Mouse (Mus musculus) lung, postnatal 14 days (tissue): ENCODE measurements around the gene Cryzl2.

Experiments
- DNase-seq: peaks from one replicate; pipeline ENCODE4 v3.0.0; 2021

Cryzl2 gene

DNA sequence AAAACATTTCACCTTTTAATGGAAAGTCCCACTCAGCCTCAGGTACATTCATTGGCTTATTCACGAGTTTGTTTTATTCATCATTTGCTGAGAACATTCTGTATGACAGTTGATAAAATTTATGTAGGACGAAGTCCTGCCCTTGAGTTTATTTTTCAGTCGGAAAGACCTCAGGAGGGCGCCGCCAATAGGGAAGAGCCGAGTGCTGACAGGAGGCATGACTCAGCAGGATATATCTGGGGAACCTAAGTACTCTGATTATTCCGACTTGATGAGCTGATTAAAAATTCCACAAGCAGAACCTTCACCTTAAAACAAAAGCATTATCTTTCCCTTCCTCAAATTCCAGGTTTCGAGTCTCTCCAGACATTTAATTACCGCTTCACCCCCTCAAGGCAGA is 21.7 kb downstream of the Cryzl2 start:
- no peak for DNase-seq

DNA sequence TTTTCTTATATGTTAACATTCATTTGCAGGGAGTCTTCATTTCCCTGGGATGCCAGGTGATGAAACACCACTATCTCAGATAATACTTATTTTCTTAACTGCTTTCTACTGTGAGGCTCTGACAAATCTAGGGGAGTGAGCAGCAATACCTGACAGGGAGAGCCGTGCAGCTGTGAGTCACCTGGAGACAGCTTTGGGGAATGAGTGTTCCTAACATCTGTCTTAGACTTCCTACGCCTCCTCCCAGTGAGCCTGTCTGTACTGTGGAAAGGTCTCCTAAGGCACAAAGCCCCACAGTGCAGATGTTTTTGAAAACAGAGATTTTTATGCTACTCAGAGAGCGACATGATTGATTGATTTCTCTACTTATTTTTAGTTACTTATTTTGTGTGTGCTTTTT is 22.5 kb downstream of the Cryzl2 start:
- no peak for DNase-seq

GRCm38 (mm10) chr1:157481666-157482065 is 23.3 kb downstream of the Cryzl2 start:
- no peak for DNase-seq

DNA sequence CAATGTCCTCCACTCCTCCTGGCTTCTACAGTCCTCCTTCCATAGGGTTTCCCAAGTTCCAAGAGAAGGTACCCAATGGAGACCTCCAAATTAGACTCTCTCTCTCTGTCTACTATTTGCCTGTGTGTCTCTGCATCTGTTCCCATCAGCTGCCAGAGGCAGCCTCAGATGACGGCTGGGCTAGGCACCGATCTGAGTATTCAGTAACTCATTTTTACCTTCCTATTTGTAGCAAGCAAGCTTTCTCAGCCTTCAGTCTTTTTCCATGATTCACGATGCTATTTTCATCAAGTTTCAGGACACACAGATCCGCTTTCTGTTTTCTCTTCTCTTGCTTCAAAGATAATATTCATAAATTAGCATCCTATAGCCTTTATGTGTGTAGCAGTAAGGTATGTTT is 25.8 kb downstream of the Cryzl2 start:
- no peak for DNase-seq

GRCm38 (mm10) chr1:157500657-157501056 is 42.3 kb downstream of the Cryzl2 start:
- DNase-seq: no peak

DNA sequence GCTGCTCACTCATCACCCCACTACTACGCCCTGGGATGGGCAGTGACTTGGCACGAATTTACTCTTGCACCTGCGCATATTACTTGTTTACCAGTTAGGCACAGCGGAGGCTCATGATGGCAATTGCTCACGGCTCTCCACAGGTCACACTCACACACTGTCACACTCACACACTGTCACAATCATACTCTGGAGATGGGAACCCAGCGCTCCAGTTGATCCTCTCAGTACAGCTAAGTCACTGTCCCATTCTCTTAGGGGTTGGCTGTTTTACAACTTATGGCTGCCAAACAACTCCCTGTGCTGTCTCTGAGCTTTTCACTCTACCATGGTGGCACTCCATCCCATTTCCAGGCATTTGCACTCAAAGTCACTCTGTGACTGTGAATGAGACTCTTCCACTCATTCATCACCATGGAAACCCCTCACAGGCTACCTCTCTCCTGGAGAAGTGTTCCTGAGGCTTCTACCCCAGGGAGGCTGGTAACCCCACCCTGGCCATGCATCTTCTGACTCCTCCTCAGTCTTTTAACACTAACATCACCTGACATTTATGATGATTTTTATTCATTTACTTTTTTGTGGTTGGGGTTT is 43.1 kb downstream of the Cryzl2 start:
- no peak for DNase-seq

DNA sequence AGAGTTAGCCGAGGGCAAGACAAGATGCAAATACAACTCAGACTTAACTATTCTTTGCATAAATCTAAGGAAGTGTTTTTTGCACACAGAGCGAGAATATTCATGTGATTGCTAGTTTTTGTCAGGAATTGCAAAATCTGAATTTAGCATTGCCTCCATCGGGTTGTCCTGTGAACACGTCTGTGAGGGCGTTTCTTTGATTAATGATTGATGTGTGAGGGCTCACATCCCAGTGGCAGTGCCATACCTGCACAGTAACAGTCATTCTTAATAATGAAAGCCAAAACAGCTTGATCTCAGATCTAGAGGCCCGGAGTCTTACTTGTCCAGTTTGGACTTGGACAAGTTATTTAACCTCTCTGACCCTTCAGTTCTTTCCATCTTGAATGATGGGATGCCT is 44.7 kb downstream of the Cryzl2 start:
- no peak for DNase-seq

DNA sequence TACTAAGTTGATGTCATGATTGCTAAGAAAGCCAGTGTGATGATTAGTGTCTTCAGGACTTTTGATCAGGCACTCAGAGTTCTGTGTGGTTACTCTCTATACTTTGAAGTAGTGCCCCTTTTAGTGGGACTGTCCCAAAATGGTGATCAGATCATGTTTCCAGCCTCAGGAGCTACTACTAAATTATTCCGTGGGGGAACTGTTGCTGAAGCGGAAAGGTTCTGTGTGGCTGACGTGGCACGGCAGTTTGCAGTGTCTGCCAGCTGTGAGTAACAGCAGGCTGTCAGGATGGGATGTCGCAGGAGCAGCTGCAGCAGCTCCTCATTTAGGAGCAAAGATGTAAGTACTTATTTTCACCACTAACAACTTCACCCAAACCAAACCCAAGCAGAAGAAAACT is 48.1 kb downstream of the Cryzl2 start, which contains the start of gene Sec16b:
Gene Sec16b (plus strand): TSS at position 207 of the 400 bp plus-strand sequence.
- peak; percentile 20 for DNase-seq

DNA sequence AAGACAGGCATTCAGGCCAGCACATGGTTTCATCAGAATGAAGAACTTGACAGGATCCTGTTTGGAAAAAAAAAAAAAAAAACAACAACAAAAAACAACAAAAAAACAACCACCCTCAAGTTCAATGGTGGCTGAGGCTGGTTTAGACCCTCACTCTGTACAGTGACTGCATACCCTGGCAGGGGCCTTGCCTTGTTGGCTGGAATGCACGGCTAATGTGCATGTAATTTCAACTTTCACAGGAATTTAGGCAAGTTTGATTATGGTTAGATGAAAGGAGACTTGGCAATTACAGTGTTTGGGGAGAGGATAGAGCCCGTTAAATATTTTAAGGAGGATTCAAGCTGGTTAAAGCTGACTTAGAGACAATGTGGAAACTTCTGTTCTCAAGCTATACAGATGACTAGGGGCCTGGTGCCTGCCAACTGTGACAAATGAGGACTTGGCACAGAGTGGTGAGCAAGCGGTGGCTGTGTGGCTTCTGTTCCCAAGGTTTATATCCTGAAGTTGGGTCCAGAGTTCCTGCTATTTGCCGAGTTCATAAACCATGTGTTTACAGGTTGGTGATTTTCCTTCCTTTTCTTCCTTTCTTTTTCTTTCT is 48.7 kb downstream of the Cryzl2 start:
- peak; percentile 13 for DNase-seq

- peak; percentile 22 for DNase-seq
Observed at GRCm38 (mm10) chr1:157507814-157508213, 49.4 kb downstream of the Cryzl2 start.

DNA sequence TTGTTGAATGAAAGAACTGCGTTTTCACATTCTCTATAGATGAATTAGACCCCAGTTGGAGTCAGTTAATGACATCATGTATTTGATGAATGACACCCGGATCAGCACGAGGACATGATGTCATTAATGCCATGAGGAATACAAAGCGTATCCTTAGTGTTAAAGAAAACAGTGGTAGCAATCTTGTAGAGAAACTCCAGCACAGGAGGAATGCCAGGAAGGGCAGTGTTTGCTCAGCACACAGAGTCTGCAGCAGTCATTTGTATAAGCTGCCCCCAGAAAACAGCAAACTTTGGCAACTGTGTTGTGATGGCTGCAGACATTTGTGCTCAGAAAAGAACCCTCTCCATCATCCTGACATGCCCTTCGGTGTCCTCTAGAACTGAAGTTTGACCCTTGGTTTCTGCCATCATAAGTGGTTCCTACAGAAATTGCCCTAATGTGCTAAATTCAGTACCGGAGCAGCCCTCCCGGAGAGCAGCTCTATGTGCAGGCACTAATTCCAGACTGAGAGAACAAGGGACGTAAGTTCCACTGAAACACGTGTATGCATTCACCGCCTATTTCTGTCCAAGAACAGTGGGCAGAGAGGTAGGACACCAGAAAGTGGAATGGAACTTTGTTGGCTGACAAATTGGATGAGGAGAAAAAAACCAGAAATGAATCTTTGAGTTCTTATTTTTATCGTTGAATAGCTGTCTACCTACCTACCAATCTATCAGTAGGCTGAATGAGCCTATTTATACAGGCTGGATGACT is 54.5 kb downstream of the Cryzl2 start:
- DNase-seq: no peak

DNA sequence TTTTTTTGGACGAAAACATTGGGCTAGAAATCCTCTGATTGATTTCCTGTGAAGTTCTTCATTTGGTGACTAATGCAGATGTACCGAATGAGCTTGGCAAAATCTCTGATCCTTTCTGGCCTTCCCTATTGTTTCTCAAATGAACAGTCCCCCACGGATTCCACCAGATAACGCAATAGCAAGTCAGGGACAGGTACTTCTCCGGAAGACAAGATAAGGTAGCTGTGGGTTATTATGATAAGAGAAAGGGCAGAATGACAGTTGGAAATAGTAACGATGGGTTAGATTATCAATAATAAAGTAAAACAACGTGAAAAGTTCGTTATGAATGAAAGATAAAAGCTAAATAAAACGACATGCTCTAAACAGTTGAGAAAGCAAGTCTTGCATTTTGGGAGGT is 55.2 kb downstream of the Cryzl2 start:
- DNase-seq: no peak

GRCm38 (mm10) chr1:157514298-157514697 is 55.9 kb downstream of the Cryzl2 start:
- DNase-seq: no peak

DNA sequence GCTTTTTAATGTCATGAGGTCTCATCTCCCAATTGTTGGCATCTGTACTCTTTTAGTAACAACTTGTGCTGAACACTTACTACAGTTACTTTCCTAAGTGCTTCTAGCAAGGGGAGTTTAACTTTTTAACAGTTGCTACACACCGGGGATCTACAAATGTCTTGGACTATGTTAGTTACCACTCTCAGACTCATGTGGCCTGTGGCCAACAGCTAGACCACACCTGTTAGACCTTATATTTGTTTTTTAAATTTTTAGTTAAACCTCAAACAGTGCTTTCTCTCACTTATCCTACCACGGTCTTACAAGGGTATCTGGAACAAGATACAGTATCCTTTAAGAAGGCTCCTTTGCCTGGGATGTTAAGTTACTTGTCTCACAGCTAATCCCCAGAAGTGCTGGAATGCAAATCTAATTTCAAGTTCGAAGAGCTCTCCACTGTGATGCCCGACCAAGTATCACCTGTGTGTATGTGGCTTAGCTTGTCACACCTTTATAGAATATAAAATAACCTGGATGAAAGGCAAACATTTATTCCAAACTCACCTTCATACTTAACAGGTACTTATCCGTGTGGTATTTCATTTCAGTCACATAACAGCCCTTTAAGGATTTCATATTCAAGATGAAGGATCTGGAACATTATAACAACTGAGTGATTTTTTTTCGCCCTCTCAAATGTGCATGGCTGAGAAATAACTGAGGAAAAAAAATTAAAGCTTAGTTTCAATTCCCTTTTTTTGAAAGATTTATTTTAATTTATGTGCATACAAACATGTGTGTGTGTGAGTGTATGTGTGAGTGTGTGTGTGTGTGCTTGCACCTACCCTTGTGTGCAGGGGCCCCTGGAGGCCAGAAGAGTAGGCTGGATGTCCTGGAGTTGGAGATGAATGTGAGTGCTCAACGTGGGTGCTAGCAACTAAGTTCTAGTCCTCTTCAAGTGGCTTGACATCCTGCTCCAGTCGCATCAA is 58.7 kb downstream of the Cryzl2 start:
- DNase-seq: no peak

GRCm38 (mm10) chr1:157518111-157518523 is 59.7 kb downstream of the Cryzl2 start:
- DNase-seq: peak; percentile 34

- no peak for DNase-seq
Observed at GRCm38 (mm10) chr1:157519396-157519795, 61.0 kb downstream of the Cryzl2 start.

GRCm38 (mm10) chr1:157522322-157522721 is 63.9 kb downstream of the Cryzl2 start:
- no peak for DNase-seq

GRCm38 (mm10) chr1:157524775-157525174 is 66.4 kb downstream of the Cryzl2 start:
- no peak for DNase-seq

GRCm38 (mm10) chr1:157525692-157526354 is 67.4 kb downstream of the Cryzl2 start:
- DNase-seq: no peak

GRCm38 (mm10) chr1:157526625-157527024 is 68.2 kb downstream of the Cryzl2 start:
- DNase-seq: no peak

DNA sequence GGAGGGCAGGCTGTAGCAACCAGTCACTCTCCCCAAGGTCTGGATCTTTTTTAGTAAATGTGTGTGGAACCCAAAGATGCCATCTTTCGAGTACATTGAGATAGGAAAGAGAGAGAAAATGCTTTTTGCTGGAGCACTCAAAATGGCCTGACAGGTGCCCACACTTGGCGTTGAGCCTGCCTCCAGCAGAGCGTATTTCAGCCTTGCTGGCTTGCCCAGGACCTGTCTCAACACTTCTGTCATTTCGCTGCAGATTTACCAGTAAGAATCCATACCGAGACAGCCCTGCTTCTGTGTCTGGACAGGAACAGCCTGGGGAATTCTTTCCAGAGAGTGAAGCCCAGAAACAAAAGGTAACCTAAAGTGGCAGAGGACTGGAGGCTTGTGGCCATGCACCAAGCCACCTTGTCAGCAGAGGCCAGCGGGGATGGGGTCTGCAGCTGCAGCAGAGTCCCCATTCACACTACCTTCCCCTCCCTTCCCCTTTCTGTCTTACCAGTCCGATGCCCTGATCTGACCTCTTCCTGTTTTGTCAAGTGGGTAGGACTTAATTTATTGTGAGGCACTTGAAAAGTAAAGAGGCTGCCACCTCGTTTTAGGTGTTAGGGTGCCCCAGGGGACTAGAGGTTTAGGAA is 74.6 kb downstream of the Cryzl2 start:
- DNase-seq: no peak

- DNase-seq: no peak
Observed at GRCm38 (mm10) chr1:157535571-157535970, 77.2 kb downstream of the Cryzl2 start.
